Mouse (Mus musculus): ENCODE results near the gene Cluap1.

DNA sequence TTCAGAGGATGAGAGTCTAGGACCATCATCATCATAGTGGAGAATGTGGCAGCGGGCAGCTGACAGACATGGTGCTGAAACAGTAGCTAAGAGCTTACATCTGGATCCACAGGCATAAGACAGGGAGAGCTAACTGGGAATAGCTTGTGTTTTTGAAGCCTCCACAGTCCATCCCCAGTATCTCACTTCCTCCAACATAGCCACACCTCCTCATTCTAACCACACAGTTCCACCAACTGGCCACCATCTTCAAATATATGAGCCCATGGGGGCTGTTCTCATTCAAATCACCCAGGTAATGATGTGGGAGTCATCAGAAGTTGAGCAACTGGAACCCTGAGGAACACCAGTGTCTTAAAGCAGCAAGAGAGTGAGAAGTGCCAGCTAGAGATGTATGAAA, 42.5 kb downstream of the Cluap1 start:
- TF ChIP-seq POLR2A (IDR thresholded peaks at IDR 0.05; ENCODE audit: low read depth, low read length) (no peak), CTCF (conservative IDR thresholded peaks at IDR 0.05; ENCODE audit: insufficient read depth, insufficient read length, low read depth, low read length) (no peak)

Data from kidney, adult 2 months (tissue).